Mouse (Mus musculus) intestine, postnatal 0 days (tissue): Measurements from ENCODE around the gene Poln. TPM values are rescaled to one million over a fixed set of nuclear protein-coding genes. Genes with fewer than 3 reads are reported as not detected.

Source experiments
- ATAC-seq: fragments of 200-750 bp; cut with Nextera tagmentation; 2 replicates; pipeline ENCODE4 v1.8.0; 2017; ENCODE audit warnings: mild to moderate bottlenecking, moderate TSS enrichment, moderate library complexity
- H3K27ac ChIP-seq: fragments of 300-500 bp; sonication (generic); 2 replicates; pipeline ENCODE4 v1.5.1; 2014; ENCODE audit warnings: mild to moderate bottlenecking, low read depth, low read length, moderate library complexity
- H3K27me3 ChIP-seq: fragments of 300-500 bp; sonication (generic); replicated peaks from 2 replicates; pipeline ENCODE4 v1.6.1; 2014; ENCODE audit warnings: low read length, mixed read lengths; ENCODE audit not compliant: control insufficient read depth, insufficient read depth
- H3K36me3 ChIP-seq: fragments of 300-500 bp; sonication (generic); 2 replicates; pipeline ENCODE4 v1.6.1; 2014; ENCODE audit warnings: mild to moderate bottlenecking, moderate library complexity; ENCODE audit not compliant: control insufficient read depth, insufficient read depth
- H3K4me1 ChIP-seq: fragments of 300-500 bp; sonication (generic); replicated peaks from 2 replicates; pipeline ENCODE4 v1.6.1; 2014; ENCODE audit warnings: antibody characterized with exemption, low read length, mixed read lengths; ENCODE audit not compliant: control insufficient read depth, insufficient read depth
- H3K4me2 ChIP-seq: fragments of 300-500 bp; sonication (generic); replicated peaks from 2 replicates; pipeline ENCODE4 v1.6.1; 2014; ENCODE audit warnings: low read depth, mild to moderate bottlenecking, moderate library complexity
- H3K4me3 ChIP-seq: fragments of 300-500 bp; sonication (generic); 2 replicates; pipeline ENCODE4 v1.5.1; 2014; ENCODE audit warnings: low read depth, low read length
- H3K9ac ChIP-seq: fragments of 300-500 bp; sonication (generic); 2 replicates; pipeline ENCODE4 v1.6.1; 2014; ENCODE audit warnings: mild to moderate bottlenecking, low read depth, low read length
- H3K9me3 ChIP-seq: fragments of 300-500 bp; sonication (generic); 2 replicates; pipeline ENCODE4 v1.6.1; 2016; ENCODE audit warnings: mixed run types; ENCODE audit not compliant: control insufficient read depth
- CTCF ChIP-seq: sonication (generic); IDR thresholded peaks from 2 replicates; pipeline ENCODE4 v1.5.1; 2016; ENCODE audit warnings: low read depth, mild to moderate bottlenecking, control low read depth, antibody characterized with exemption, moderate library complexity
- WGBS: fragments of 180-500 bp; shearing (Covaris S2); extraction: QIAGEN DNeasy Blood & Tissue Kit; methylation state at CpG from one replicate; pipeline ENCODE4 v1.1.7; 2014; 5-methylcytosine and 5-hydroxymethylcytosine counted together
- polyA plus RNA-seq: library from polyadenylated mRNA; unstranded; fragments of >200 nt; fragmentation: Nextera tagmentation; extraction: Ambion mirVana; gene quantifications from 2 replicates; pipeline ENCODE4 v1.2.1, GENCODE M21; 2015

Gene Poln
- polyA plus RNA-seq, 1 experiment from 2014 or later, result not detected

GRCm38 (mm10) chr5:34183976-34184375 lies 14.7 kb upstream of the Poln start:
- Histone ChIP-seq H3K36me3 (peaks cover 19% of the 10 kb centered on the region), H3K9ac (no peak overlapping the region), H3K27me3 (no peaks in the 10 kb centered on the region), H3K4me3 (no peak overlapping the region), H3K9me3 (no peaks in the 10 kb centered on the region), H3K27ac (no peak overlapping the region), H3K4me2 (no peak overlapping the region), H3K4me1 (peaks cover 11% of the 10 kb centered on the region)
- 99% methylated on average over 3 of the region's 3 CpGs for WGBS
- TF ChIP-seq CTCF, result no peak
- ATAC-seq, result no peak

DNA sequence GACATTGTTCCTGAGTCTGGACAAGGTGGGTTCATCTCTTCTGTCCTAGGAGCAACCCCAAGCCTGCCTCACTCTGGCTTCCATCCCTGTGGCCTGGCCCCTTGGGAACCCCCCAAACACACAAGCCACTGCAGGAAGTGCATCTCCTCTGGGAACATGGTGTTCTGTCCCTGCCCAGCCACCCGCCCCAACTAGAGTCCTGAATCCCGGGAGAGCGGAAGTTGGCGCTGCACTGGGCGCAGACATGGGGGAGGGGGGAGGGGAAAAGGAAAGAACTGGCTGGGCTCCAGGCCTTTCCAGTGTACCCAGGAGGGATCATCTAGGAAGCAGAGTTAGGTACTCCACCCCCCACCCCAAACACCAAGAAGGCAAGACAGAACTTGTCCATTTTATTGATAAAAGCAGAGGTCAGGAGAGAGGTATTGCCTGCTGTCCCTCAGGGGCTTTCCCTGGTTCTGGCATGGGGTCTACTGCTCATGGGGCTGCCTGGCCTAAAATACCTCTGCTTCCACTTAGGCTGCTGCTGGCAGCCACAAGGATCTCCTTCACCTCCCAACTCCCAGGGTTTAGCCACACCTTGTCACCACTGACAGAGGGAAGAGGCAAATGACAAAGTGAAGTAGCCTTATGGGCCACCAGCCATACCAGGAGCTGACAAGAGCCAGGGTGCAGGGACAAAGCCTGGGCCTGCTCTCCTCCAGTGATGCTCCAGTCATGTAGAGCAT lies 14.1 kb upstream of the Poln start:
- Histone ChIP-seq H3K9me3 (no peaks in the 10 kb centered on the region), H3K27me3 (no peaks in the 10 kb centered on the region), H3K4me3 (no peak overlapping the region), H3K36me3 (peaks cover 26% of the 10 kb centered on the region), H3K4me2 (no peak overlapping the region), H3K27ac (no peak overlapping the region), H3K4me1 (peaks cover 11% of the 10 kb centered on the region; the same call in 1 of the 2 replicates), H3K9ac (no peak overlapping the region)
- no peak for TF ChIP-seq CTCF
- no peak for ATAC-seq
- WGBS, result 76% methylated on average over 5 of the region's 5 CpGs

DNA sequence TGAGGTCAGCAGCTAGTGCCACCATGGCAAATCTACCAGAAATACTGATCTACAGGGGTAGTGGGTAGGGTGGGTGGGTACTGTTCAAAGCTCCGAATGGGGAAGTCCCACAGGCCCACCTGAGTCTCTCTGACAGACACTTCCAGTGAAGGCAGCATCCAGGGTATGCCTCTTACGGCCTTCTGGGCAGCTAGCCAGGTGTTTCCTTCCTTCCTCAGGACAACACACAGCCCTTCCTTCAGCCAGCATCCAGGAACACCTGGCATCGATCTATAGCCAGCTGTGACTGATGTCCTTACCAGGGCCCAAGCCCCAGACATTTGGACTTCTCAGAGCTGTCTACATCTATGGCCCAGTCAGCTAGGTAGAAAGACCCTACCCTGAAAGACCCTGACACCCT lies 13.2 kb upstream of the Poln start:
- Histone ChIP-seq H3K4me3 (no peak overlapping the region), H3K9me3 (no peaks in the 10 kb centered on the region), H3K4me1 (peaks cover 11% of the 10 kb centered on the region; the same call in 1 of the 2 replicates), H3K27ac (no peak overlapping the region), H3K4me2 (no peak overlapping the region), H3K27me3 (no peaks in the 10 kb centered on the region), H3K9ac (no peak overlapping the region), H3K36me3 (peaks cover 34% of the 10 kb centered on the region)
- no peak for TF ChIP-seq CTCF
- no peak for ATAC-seq
- WGBS, result 66% methylated on average over 3 of the region's 3 CpGs

DNA sequence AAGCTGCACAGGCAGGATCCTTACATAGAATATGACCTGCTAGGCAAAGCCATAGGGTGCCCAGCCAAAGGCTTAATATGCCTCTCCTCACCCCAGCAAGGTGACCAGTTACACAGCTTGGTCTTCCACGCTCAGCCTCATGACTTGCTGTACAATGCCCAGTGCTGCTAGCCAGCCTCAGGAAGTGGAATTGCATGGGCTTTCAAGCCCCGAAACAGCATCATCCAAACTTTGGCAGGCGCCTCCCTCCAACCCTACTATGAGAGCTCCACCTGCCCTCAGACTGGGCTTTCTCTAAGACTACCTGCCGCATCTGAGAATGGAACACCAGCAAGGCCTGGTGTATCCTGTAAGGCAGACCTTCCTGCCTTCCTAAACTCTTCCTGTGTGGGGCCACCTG lies 8.6 kb upstream of the Poln start:
- H3K36me3 ChIP-seq, result peaks cover 62% of the 10 kb centered on the region

DNA sequence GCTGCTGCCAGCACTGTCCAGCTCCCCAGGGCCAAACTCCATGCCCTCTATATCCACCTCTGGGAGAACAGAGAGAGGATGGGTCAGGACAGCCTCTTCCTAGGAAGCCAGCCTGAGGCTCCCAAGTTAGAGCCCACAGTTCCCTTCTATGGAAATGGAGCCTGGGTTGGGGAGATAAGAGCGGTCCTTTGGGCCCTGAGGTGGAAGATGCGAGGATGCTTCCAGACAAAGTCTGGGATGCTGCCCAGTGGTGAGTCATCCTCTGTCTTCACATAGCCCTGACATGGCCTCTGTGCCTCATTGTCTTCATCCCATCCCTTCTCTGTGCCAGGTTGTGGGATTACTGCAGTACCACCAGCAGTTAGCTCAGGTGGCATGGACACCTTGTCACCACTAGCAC lies 7.8 kb upstream of the Poln start:
- no peaks in the 10 kb centered on the region for H3K27me3 ChIP-seq
- H3K4me3 ChIP-seq, result no peak overlapping the region
- no peaks in the 10 kb centered on the region for H3K9me3 ChIP-seq
- ATAC-seq, result no peak
- no peak overlapping the region for H3K4me2 ChIP-seq
- no peak for TF ChIP-seq CTCF
- no peak overlapping the region for H3K9ac ChIP-seq
- H3K36me3 ChIP-seq, result peaks cover 68% of the 10 kb centered on the region
- H3K4me1 ChIP-seq, result 0 out of 2 replicates have a peak, but pooled peaks cover 4% of the 10 kb centered on the region
- no peak overlapping the region for H3K27ac ChIP-seq
- WGBS, result 100% methylated on average over 2 of the region's 2 CpGs

More for the DNA sequence above, 8.6 kb upstream of the Poln start:
- WGBS, result 91% methylated on average over 4 of the region's 4 CpGs
- H3K4me1 ChIP-seq, result 0 out of 2 replicates have a peak, but pooled peaks cover 4% of the 10 kb centered on the region
- no peak for ATAC-seq
- H3K27me3 ChIP-seq, result no peaks in the 10 kb centered on the region
- H3K4me3 ChIP-seq, result no peak overlapping the region
- H3K9me3 ChIP-seq, result no peaks in the 10 kb centered on the region
- no peak for TF ChIP-seq CTCF
- no peak overlapping the region for H3K4me2 ChIP-seq
- H3K9ac ChIP-seq, result no peak overlapping the region
- no peak overlapping the region for H3K27ac ChIP-seq

DNA sequence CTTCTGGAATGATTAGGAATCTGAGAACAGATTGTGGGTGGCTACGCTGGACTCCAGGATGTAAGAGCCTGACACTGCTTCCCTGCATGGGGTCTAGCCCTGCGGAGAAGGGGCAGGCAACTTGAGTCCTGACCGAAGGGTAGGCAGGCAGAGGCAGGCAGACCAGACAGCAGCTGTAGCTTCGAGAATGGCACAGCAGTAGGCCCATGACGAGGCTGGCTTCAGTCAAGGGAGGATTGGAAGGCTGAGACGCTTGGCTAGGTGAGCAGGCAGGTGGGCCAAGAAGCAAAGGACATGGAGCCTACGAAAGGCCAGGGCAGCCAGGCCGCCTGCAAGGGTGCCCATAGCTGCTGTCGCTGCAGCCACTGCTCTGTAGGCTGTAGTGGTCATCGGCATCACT lies 7.4 kb upstream of the Poln start:
- Histone ChIP-seq H3K27ac (no peak overlapping the region), H3K4me2 (no peak overlapping the region), H3K4me1 (0 out of 2 replicates have a peak, but pooled peaks cover 2% of the 10 kb centered on the region), H3K9ac (no peak overlapping the region), H3K27me3 (no peaks in the 10 kb centered on the region), H3K36me3 (peaks cover 68% of the 10 kb centered on the region), H3K4me3 (no peak overlapping the region), H3K9me3 (no peaks in the 10 kb centered on the region)
- TF ChIP-seq CTCF, result no peak
- 86% methylated on average over 10 of the region's 10 CpGs for WGBS
- ATAC-seq, result no peak

DNA sequence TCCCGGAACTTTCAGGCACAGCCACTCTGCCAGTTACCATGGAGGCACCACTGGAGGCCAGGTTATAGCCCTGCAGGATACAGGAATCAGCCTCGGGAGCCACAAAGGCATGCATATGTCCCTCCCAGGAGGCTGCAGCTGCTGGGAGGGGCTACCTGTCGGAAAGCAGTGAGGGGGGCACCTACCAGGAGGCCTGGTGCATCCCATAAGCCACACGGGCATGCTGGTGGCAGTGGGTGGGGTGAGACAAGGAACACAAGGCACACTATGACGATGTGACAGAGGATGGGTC lies 6.1 kb upstream of the Poln start:
- no peaks in the 10 kb centered on the region for H3K27me3 ChIP-seq
- H3K9ac ChIP-seq, result no peak overlapping the region
- H3K27ac ChIP-seq, result no peak overlapping the region
- no peak overlapping the region for H3K4me2 ChIP-seq
- peaks cover 63% of the 10 kb centered on the region for H3K36me3 ChIP-seq
- no peaks in the 10 kb centered on the region; the same call in 1 of the 2 replicates for H3K4me1 ChIP-seq
- no peak for TF ChIP-seq CTCF
- ATAC-seq, result no peak
- WGBS, result 41% methylated on average over 5 of the region's 5 CpGs
- H3K4me3 ChIP-seq, result no peak overlapping the region
- no peaks in the 10 kb centered on the region for H3K9me3 ChIP-seq
